Mouse (Mus musculus) lung, postnatal 0 days (tissue): ENCODE data around the gene Dbi. TPM values are rescaled to one million over a fixed set of nuclear protein-coding genes. Genes with fewer than 3 reads are reported as not detected.
A peak's percentile ranks its signal among the peaks of the same experiment; 100 is the strongest.

ENCODE experiments used
- ATAC-seq: fragments of 200-750 bp; cut with Nextera tagmentation; 2 replicates; pipeline ENCODE4 v1.8.0; 2017; ENCODE audit warnings: moderate library complexity
- DNase-seq: peaks from one replicate; pipeline ENCODE4 v3.0.0-alpha.2; 2016; ENCODE audit warnings: low spot score
- H3K27ac ChIP-seq: fragments of 300-500 bp; sonication (generic); 2 replicates; pipeline ENCODE4 v1.5.1; 2014; ENCODE audit warnings: antibody characterized with exemption, mild to moderate bottlenecking, low read length, mixed read lengths
- H3K27me3 ChIP-seq: fragments of 300-500 bp; sonication (generic); replicated peaks from 2 replicates; pipeline ENCODE4 v1.6.1; 2014; ENCODE audit warnings: low read length, mixed read lengths; ENCODE audit not compliant: insufficient read depth
- H3K36me3 ChIP-seq: fragments of 300-500 bp; sonication (generic); 2 replicates; pipeline ENCODE4 v1.6.1; 2014; ENCODE audit warnings: low read length, mixed read lengths; ENCODE audit not compliant: insufficient read depth
- H3K4me1 ChIP-seq: fragments of 300-500 bp; sonication (generic); 2 replicates; pipeline ENCODE4 v1.6.1; 2014; ENCODE audit warnings: antibody characterized with exemption, low read depth, low read length, mixed read lengths; ENCODE audit not compliant: insufficient read depth
- H3K4me2 ChIP-seq: fragments of 300-500 bp; sonication (generic); replicated peaks from 2 replicates; pipeline ENCODE4 v1.6.1; 2014; ENCODE audit warnings: low read depth, mild to moderate bottlenecking, low read length, moderate library complexity, mixed read lengths
- H3K4me3 ChIP-seq: fragments of 300-500 bp; sonication (generic); 2 replicates; pipeline ENCODE4 v1.5.1; 2014; ENCODE audit warnings: low read depth, low read length
- H3K9ac ChIP-seq: fragments of 300-500 bp; sonication (generic); replicated peaks from 2 replicates; pipeline ENCODE4 v1.6.1; 2014; ENCODE audit warnings: low read depth, mild to moderate bottlenecking
- H3K9me3 ChIP-seq: fragments of 300-500 bp; sonication (generic); 2 replicates; pipeline ENCODE4 v1.6.1; 2016; ENCODE audit warnings: low read length, mixed read lengths
- CTCF ChIP-seq: IDR thresholded peaks from 2 replicates; pipeline ENCODE4 v1.5.1; 2016; ENCODE audit warnings: antibody characterized with exemption, mild to moderate bottlenecking
- EP300 ChIP-seq: IDR thresholded peaks from 2 replicates; pipeline ENCODE4 v1.6.1; 2016; ENCODE audit warnings: antibody characterized with exemption, mild to moderate bottlenecking, control low read depth
- WGBS: fragments of 180-500 bp; shearing (Covaris S2); extraction: QIAGEN DNeasy Blood & Tissue Kit; methylation state at CpG from one replicate; pipeline ENCODE4 v1.1.7; 2014; 5-methylcytosine and 5-hydroxymethylcytosine counted together
- polyA plus RNA-seq: library from polyadenylated mRNA; unstranded; fragments of >200 nt; fragmentation: Nextera tagmentation; extraction: Ambion mirVana; gene quantifications from 2 replicates; pipeline ENCODE4 v1.2.1, GENCODE M21; 2015

Dbi gene
- polyA plus RNA-seq, 1 experiment from 2014 or later, result 687 TPM

DNA sequence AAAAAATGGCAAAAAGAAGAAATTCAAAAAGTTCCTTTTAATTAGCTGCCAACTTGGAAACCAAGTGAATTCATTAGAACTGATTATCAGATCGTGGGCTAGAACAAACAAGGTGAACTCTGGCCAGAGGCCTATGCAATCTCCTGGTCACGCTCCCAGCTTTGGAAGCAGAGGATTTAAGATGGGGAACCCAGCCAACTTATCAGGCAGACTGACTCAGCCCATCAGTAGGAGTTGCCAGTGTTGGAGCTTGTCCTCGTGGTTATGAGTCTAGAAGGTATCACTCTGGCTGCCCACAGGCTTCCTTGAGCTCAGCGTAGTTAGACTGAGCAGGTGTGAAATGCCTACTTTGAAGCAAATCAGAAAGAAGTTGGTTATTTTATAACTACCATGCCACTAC is 4.0 kb upstream of the Dbi start:
- H3K27me3 ChIP-seq, result no peaks in the 10 kb centered on the region
- H3K9me3 ChIP-seq, result no peaks in the 10 kb centered on the region
- 59% methylated on average over 4 of the region's 4 CpGs for WGBS
- no peak overlapping the region for H3K4me2 ChIP-seq
- no peak overlapping the region for H3K4me3 ChIP-seq
- H3K36me3 ChIP-seq, result no peaks in the 10 kb centered on the region
- no peak overlapping the region for H3K27ac ChIP-seq
- no peak for ATAC-seq
- DNase-seq, result no peak
- peaks cover 4% of the 10 kb centered on the region; the same call in 1 of the 2 replicates for H3K4me1 ChIP-seq
- no peak for TF ChIP-seq EP300
- TF ChIP-seq CTCF, result no peak
- no peak overlapping the region for H3K9ac ChIP-seq

DNA sequence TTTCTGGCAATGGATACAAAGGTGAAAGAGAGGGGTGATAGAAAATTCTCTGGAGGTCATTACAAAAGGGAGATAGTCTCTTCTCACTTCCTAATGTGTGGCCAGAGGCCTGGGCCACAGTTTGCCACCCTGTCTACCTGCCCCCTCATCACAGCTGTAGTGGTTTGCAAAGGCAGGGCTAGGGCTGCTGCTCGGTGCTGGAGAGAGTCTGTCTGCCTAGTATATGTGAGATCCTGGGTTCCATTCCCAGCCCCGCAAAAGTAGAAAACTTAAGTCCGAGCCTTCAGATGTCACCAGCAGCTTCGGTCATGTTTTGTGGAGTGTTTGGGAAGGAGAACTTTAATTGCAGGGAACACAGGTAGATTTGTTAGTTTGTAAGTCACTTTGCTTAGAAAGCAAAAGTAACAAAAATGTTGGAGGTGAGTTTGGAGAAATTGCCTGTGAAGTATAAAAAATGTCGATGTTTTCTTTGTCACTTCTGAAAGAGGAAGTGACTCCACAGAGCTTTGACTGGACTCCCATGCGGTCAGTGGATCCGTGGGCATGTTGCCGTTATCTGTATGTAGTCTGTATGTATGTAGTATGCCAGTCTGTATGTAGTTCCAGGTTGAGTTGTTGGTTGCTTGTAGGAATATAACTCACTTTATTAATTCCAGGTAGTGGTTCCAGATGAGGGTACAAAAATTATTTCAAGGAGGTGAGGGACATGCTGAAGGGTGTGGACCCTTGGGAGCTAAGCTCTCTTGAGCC is 1.9 kb upstream of the Dbi start:
- H3K27ac ChIP-seq, result no peak overlapping the region
- no peaks in the 10 kb centered on the region for H3K36me3 ChIP-seq
- H3K4me1 ChIP-seq, result peaks cover 13% of the 10 kb centered on the region; the same call in 1 of the 2 replicates
- TF ChIP-seq EP300, result no peak
- TF ChIP-seq CTCF, result no peak
- WGBS, result 90% methylated on average over 8 of the region's 8 CpGs
- H3K27me3 ChIP-seq, result no peaks in the 10 kb centered on the region
- H3K9me3 ChIP-seq, result no peaks in the 10 kb centered on the region
- ATAC-seq (no peak), DNase-seq (no peak)
- no peak overlapping the region for H3K4me3 ChIP-seq
- H3K4me2 ChIP-seq, result no peak overlapping the region
- H3K9ac ChIP-seq, result no peak overlapping the region

DNA sequence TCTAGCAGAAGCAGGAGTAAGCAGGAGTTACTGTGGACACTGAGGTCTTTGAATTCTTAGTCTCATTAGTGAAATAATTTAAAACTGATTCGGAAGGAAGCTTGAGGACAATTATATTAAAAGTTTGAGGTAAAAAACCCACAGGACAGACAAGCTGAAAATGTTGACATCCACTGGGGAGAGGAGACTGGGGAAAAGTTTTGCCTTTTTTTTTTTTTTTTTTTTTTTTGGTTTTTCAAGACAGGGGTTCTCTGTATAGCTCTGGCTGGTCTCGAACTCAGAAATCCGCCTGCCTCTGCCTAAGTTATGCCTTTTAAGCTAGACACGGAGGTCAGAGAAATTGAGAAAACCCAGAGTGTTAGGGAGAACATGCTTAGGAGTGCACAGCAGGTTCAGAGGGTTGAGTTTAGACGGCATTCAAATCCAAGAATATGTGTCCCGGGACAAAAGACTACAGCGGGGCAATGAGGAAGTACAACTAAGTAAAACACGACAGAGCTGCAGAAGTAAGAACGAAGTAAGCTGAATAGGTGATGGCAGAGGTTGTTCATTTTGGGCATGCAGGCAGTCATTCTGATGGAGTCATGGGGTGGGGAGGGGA is 1.2 kb upstream of the Dbi start:
- Histone ChIP-seq H3K9me3 (no peaks in the 10 kb centered on the region), H3K27me3 (no peaks in the 10 kb centered on the region), H3K36me3 (no peaks in the 10 kb centered on the region), H3K9ac (peak overlapping the region; percentile 39; the same call in 1 of the 2 replicates), H3K27ac (peak overlapping the region; percentile 91), H3K4me3 (peak overlapping the region; percentile 51), H3K4me2 (peak overlapping the region; percentile 71), H3K4me1 (peaks cover 13% of the 10 kb centered on the region; the same call in 1 of the 2 replicates)
- ATAC-seq (no peak), DNase-seq (no peak)
- 88% methylated on average over 9 of the region's 9 CpGs for WGBS
- no peak for TF ChIP-seq CTCF
- no peak for TF ChIP-seq EP300

DNA sequence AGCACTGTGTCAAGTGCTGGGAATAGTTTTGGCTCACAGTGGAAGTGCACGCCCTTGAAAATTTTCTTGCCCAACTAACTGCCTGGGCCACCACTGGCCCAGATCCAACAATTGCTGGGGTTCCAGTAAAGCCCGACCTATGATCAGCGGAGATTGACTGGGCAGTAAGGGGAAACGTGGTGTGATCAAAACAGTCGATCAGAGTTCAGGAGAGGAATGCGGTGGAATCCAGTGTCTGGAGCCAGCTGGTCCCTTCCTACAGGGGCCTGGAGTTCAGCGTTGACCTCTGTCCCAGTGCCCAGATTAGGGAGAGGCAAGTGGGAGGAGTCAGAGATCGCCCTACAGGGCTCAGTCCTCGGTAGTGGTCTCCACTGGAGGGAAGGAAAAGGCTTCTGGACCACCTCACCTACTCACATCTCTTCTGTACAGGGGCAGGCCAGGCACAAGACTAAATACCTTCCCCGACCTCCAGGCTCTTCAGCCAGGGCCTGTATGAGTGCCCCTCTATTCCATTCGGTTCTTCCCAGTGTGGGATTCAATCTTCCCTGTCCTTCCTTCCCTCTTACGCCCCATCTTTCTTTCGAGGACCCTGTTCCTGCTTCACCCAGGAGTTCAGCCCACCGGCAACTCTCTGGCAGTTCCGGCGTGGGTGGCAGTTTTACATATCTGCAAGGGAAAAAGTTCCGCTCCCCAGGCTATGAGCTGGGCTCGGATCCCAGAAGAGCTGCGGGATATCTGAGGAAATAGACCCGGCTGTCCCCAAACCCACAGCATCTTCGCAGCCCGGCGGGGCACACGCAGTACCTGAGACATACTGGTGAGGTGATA is 523 bp downstream of the Dbi start:
- Histone ChIP-seq H3K36me3 (peaks cover 11% of the 10 kb centered on the region), H3K9me3 (no peaks in the 10 kb centered on the region), H3K4me2 (peak overlapping the region; percentile 71), H3K27me3 (no peaks in the 10 kb centered on the region), H3K4me3 (peak overlapping the region; percentile 51), H3K27ac (peak overlapping the region; percentile 91), H3K4me1 (peaks cover 13% of the 10 kb centered on the region; the same call in 1 of the 2 replicates), H3K9ac (peak overlapping the region; percentile 17)
- DNase-seq (peak; percentile 71), ATAC-seq (peak; percentile 57)
- TF ChIP-seq CTCF, result no peak
- TF ChIP-seq EP300, result no peak
- WGBS, result under 1% methylated on average over 24 of the region's 24 CpGs

DNA sequence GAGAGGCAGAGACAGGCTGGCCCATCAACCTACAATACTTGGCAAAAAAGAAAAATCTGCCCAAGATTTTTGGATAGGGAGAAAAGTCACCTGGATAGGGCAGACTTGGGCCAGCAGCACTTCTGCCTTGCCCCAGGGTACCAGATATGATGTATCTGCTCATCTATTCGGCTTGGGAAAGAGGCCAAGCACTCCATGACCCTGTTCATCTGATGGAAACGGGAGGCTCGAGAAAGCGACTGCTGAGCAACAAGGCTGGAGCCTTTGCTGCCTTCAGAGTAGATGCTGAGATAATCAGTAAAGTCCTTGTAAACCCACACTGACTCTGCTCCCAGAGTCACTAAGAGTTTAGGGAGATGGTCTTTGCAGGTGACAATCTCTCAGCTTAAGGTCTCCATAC is 1.5 kb downstream of the Dbi start:
- Histone ChIP-seq H3K4me3 (no peak overlapping the region), H3K27me3 (no peaks in the 10 kb centered on the region), H3K4me1 (peaks cover 13% of the 10 kb centered on the region; the same call in 1 of the 2 replicates), H3K4me2 (peak overlapping the region; percentile 71), H3K27ac (no peak overlapping the region), H3K36me3 (peaks cover 21% of the 10 kb centered on the region), H3K9me3 (no peaks in the 10 kb centered on the region), H3K9ac (no peak overlapping the region)
- ATAC-seq (no peak), DNase-seq (no peak)
- no peak for TF ChIP-seq CTCF
- no peak for TF ChIP-seq EP300
- WGBS, result 79% methylated on average over 4 of the region's 4 CpGs

DNA sequence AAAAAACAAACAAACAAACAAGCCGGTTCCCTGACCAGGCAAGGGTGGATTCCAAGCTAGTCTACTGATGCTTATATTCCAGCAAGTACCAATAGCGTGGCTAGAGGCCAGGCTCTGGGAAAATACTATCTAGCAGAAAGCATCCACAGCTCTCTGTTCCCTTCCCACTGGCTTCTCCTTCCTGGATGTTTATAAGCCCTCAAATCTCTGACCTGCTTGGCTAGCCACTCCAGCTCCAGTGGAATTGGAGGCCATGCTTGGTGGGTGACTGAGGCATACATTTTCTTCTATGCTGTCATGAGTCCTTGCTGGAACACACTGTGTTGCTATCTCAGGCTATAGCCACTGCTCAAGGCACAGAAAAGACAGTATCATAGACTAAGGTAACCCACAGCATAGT is 2.0 kb downstream of the Dbi start:
- Histone ChIP-seq H3K36me3 (peaks cover 24% of the 10 kb centered on the region), H3K4me1 (peaks cover 13% of the 10 kb centered on the region; the same call in 1 of the 2 replicates), H3K9ac (no peak overlapping the region), H3K9me3 (no peaks in the 10 kb centered on the region), H3K4me3 (no peak overlapping the region), H3K27me3 (no peaks in the 10 kb centered on the region), H3K4me2 (no peak overlapping the region), H3K27ac (no peak overlapping the region)
- DNase-seq (no peak), ATAC-seq (no peak)
- TF ChIP-seq CTCF (no peak), EP300 (no peak)
- 92% methylated on average over 2 of the region's 2 CpGs for WGBS
